ENCODE assay signal across 8 mouse cellular contexts in the genomic region with DNA sequence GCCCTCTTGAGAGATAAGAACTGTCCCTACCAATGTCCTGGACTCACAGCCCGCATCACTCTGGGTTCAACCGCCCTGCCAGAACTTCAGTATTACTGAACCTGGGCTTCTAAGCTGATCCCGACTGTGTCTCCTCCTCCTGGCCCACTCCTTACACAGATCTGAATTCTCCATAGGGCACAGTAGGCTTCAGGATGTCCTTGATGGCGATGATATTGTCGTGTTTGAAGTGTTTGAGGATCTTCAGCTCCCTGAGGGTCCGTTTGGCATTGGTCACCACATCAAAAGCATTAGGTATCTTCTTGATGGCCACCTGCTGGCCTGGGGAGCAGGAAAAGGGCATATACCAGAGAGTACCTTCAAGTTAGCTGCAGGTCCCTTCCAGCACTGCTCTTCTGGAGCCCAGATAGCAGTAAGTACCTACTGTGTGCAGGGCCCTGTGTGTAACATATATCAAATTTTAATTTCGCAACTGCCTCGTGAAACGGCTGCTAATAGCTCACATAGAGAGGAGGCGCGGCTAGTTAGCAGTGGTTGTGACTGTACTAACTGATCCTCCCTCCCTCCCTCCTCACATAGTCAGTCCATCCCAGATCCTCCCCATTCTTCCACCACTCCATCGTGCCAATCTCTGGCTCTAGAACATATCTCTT. TPM values are rescaled to one million over a fixed set of nuclear protein-coding genes. Genes with fewer than 3 reads are reported as not detected.
DNase-seq lines count a peak whose midpoint lies in the region; ATAC-seq lines count a peak whose summit lies in the region.

No protein-coding gene starts in this region.

- H3K9me3 ChIP-seq in liver, embryonic 11.5 days (ENCODE audit: control insufficient read depth, low read length) = no peaks in the 10 kb centered on the region
- H3K9me3 ChIP-seq in embryonic facial prominence, embryonic 14.5 days (ENCODE audit: control insufficient read depth, low read length) = no peaks in the 10 kb centered on the region
- no peaks in the 10 kb centered on the region for H3K9me3 ChIP-seq in intestine, embryonic 15.5 days
- H3K9me3 ChIP-seq in neural tube, embryonic 12.5 days = no peaks in the 10 kb centered on the region

- H3K9ac ChIP-seq in liver, embryonic 11.5 days (ENCODE audit: low read depth, low read length) = peak overlapping the region; percentile 80
- H3K9ac ChIP-seq in embryonic facial prominence, embryonic 14.5 days (ENCODE audit: low read depth, low read length) = peak overlapping the region; percentile 82
- peak overlapping the region; percentile 72 for H3K9ac ChIP-seq in intestine, embryonic 15.5 days
- peak overlapping the region; percentile 78 for H3K9ac ChIP-seq in neural tube, embryonic 12.5 days

- no peaks in the 10 kb centered on the region for H3K27me3 ChIP-seq in liver, embryonic 11.5 days (replicated peaks; ENCODE audit: control insufficient read depth, insufficient read depth, low read length)
- H3K27me3 ChIP-seq in embryonic facial prominence, embryonic 14.5 days (replicated peaks; ENCODE audit: control insufficient read depth, insufficient read depth, low read length) = no peaks in the 10 kb centered on the region
- no peaks in the 10 kb centered on the region for H3K27me3 ChIP-seq in intestine, embryonic 15.5 days (replicated peaks)
- no peaks in the 10 kb centered on the region for H3K27me3 ChIP-seq in neural tube, embryonic 12.5 days (replicated peaks)

- H3K4me3 ChIP-seq in liver, embryonic 11.5 days (ENCODE audit: low read depth, low read length) = peak overlapping the region; percentile 82
- H3K4me3 ChIP-seq in embryonic facial prominence, embryonic 14.5 days (ENCODE audit: low read depth, low read length) = peak overlapping the region; percentile 80
- H3K4me3 ChIP-seq in intestine, embryonic 15.5 days (replicated peaks) = peak overlapping the region; percentile 74
- H3K4me3 ChIP-seq in neural tube, embryonic 12.5 days = peak overlapping the region; percentile 67

- DNase-seq in liver, embryonic 11.5 days (ENCODE audit: low spot score) = no peak
- no peak for DNase-seq in liver
- no peak for DNase-seq in embryonic facial prominence, embryonic 14.5 days (ENCODE audit: low spot score)
- no peak for DNase-seq in embryo, embryonic 10.5 days (ENCODE audit: low spot score)
- no peak for DNase-seq in ovary, postnatal 36 days (ENCODE audit: low spot score)
- no peak for DNase-seq in cerebellum, adult 9-10 months

- H3K27ac ChIP-seq in liver, embryonic 11.5 days (ENCODE audit: low read depth, low read length) = no peak overlapping the region
- H3K27ac ChIP-seq in embryonic facial prominence, embryonic 14.5 days (replicated peaks; ENCODE audit: low read depth, low read length) = peak overlapping the region; percentile 92
- H3K27ac ChIP-seq in intestine, embryonic 15.5 days = peak overlapping the region; percentile 82; the same call in 1 of the 2 replicates
- no peak overlapping the region for H3K27ac ChIP-seq in neural tube, embryonic 12.5 days

- ATAC-seq in liver, embryonic 11.5 days (replicated peaks; ENCODE audit: low FRiP score) = no peak
- no peak for ATAC-seq in embryonic facial prominence, embryonic 14.5 days (ENCODE audit: low read depth)
- no peak for ATAC-seq in intestine, embryonic 15.5 days
- no peak for ATAC-seq in neural tube, embryonic 12.5 days (ENCODE audit: low FRiP score, low read depth)

- WGBS in liver, embryonic 11.5 days = 71% methylated on average over 12 of the region's 12 CpGs
- 71% methylated on average over 12 of the region's 12 CpGs for whole genome bisulfite sequencing in embryonic facial prominence, embryonic 14.5 days
- 66% methylated on average over 12 of the region's 12 CpGs for WGBS in intestine, embryonic 15.5 days
- 79% methylated on average over 12 of the region's 12 CpGs for WGBS in neural tube, embryonic 12.5 days

- peaks cover 8% of the 10 kb centered on the region for H3K4me1 ChIP-seq in liver, embryonic 11.5 days (replicated peaks; ENCODE audit: control insufficient read depth, insufficient read depth, low read length)
- peaks cover 13% of the 10 kb centered on the region for H3K4me1 ChIP-seq in embryonic facial prominence, embryonic 14.5 days (ENCODE audit: control insufficient read depth, insufficient read depth, low read length)
- H3K4me1 ChIP-seq in intestine, embryonic 15.5 days (replicated peaks) = peaks cover 20% of the 10 kb centered on the region
- H3K4me1 ChIP-seq in neural tube, embryonic 12.5 days = peaks cover 26% of the 10 kb centered on the region

- H3K4me2 ChIP-seq in liver, embryonic 11.5 days = peak overlapping the region; percentile 85
- H3K4me2 ChIP-seq in embryonic facial prominence, embryonic 14.5 days (ENCODE audit: low read depth, low read length) = peak overlapping the region; percentile 85
- peak overlapping the region; percentile 83 for H3K4me2 ChIP-seq in intestine, embryonic 15.5 days (replicated peaks)
- peak overlapping the region; percentile 69 for H3K4me2 ChIP-seq in neural tube, embryonic 12.5 days (replicated peaks)

- H3K36me3 ChIP-seq in liver, embryonic 11.5 days (ENCODE audit: control insufficient read depth, insufficient read depth, low read length) = peaks cover 22% of the 10 kb centered on the region; the same call in 1 of the 2 replicates
- H3K36me3 ChIP-seq in embryonic facial prominence, embryonic 14.5 days (ENCODE audit: control insufficient read depth, insufficient read depth, low read length) = peaks cover 48% of the 10 kb centered on the region
- peaks cover 33% of the 10 kb centered on the region for H3K36me3 ChIP-seq in intestine, embryonic 15.5 days
- H3K36me3 ChIP-seq in neural tube, embryonic 12.5 days = peaks cover 48% of the 10 kb centered on the region

RNA-seq across cellular contexts. Expression of a gene that starts 1.3 kb away (rescaled TPM):
- polyA plus RNA-seq in liver, embryonic 11.5 days (2014; fragmentation: Nextera tagmentation; extraction: Ambion mirVana) = 25.1 and 27.6 TPM in 2 replicates
- 49.6 and 59.2 TPM in 2 replicates for polyA plus RNA-seq in embryonic facial prominence, embryonic 14.5 days (2014; fragmentation: Nextera tagmentation; extraction: Ambion mirVana)
- polyA plus RNA-seq in intestine, embryonic 15.5 days (2015; fragmentation: Nextera tagmentation; extraction: Ambion mirVana) = 36.3 and 38.8 TPM in 2 replicates
- polyA plus RNA-seq in neural tube, embryonic 12.5 days (2016; fragmentation: Nextera tagmentation; extraction: Ambion mirVana) = 93.7 and 95.6 TPM in 2 replicates

RNA-seq across cellular contexts. Expression of a gene that starts 7.6 kb away (rescaled TPM):
- polyA plus RNA-seq in liver, embryonic 11.5 days (2014; fragmentation: Nextera tagmentation; extraction: Ambion mirVana) = 36.5 and 39.1 TPM in 2 replicates
- 420 and 428 TPM in 2 replicates for polyA plus RNA-seq in embryonic facial prominence, embryonic 14.5 days (2014; fragmentation: Nextera tagmentation; extraction: Ambion mirVana)
- 210 and 213 TPM in 2 replicates for polyA plus RNA-seq in intestine, embryonic 15.5 days (2015; fragmentation: Nextera tagmentation; extraction: Ambion mirVana)
- 103 and 133 TPM in 2 replicates for polyA plus RNA-seq in neural tube, embryonic 12.5 days (2016; fragmentation: Nextera tagmentation; extraction: Ambion mirVana)

RNA-seq across cellular contexts. Expression of a gene that starts 12.1 kb away (rescaled TPM):
- 10.2 and 11.1 TPM in 2 replicates for polyA plus RNA-seq in liver, embryonic 11.5 days (2014; fragmentation: Nextera tagmentation; extraction: Ambion mirVana)
- polyA plus RNA-seq in embryonic facial prominence, embryonic 14.5 days (2014; fragmentation: Nextera tagmentation; extraction: Ambion mirVana) = 32.5 and 37.5 TPM in 2 replicates
- 20.9 and 24.3 TPM in 2 replicates for polyA plus RNA-seq in intestine, embryonic 15.5 days (2015; fragmentation: Nextera tagmentation; extraction: Ambion mirVana)
- polyA plus RNA-seq in neural tube, embryonic 12.5 days (2016; fragmentation: Nextera tagmentation; extraction: Ambion mirVana) = 31.0 and 31.1 TPM in 2 replicates

RNA-seq across cellular contexts. Expression of a gene that starts 38.9 kb away (rescaled TPM):
- 0.27 and 0.34 TPM in 2 replicates for polyA plus RNA-seq in liver, embryonic 11.5 days (2014; fragmentation: Nextera tagmentation; extraction: Ambion mirVana)
- 0.78 and 1.0 TPM in 2 replicates for polyA plus RNA-seq in embryonic facial prominence, embryonic 14.5 days (2014; fragmentation: Nextera tagmentation; extraction: Ambion mirVana)
- polyA plus RNA-seq in intestine, embryonic 15.5 days (2015; fragmentation: Nextera tagmentation; extraction: Ambion mirVana) = 1.6 and 1.7 TPM in 2 replicates
- polyA plus RNA-seq in neural tube, embryonic 12.5 days (2016; fragmentation: Nextera tagmentation; extraction: Ambion mirVana) = 8.9 and 9.2 TPM in 2 replicates

Comparison
In these comparisons a context has a peak if more than half of its experiments do, and no peak if none do; other contexts are left out.
1. H3K27ac ChIP-seq: peak in embryonic facial prominence, embryonic 14.5 days (single experiment) and intestine, embryonic 15.5 days (single experiment); none in liver, embryonic 11.5 days (single experiment) and neural tube, embryonic 12.5 days (single experiment).
2. Peak in every context shown above with its lines, with median percentiles within 50 percentile points of each other: H3K4me2 ChIP-seq, H3K4me3 ChIP-seq and H3K9ac ChIP-seq.